Mouse (Mus musculus): ENCODE measurements around the gene Fkbp6. TPM values are rescaled to one million over a fixed set of nuclear protein-coding genes. Genes with fewer than 3 reads are reported as not detected.
A peak's percentile ranks its signal among the peaks of the same experiment; 100 is the strongest.

Fkbp6 gene
- total RNA-seq, 2 experiments from 2014 or later = not detected

DNA sequence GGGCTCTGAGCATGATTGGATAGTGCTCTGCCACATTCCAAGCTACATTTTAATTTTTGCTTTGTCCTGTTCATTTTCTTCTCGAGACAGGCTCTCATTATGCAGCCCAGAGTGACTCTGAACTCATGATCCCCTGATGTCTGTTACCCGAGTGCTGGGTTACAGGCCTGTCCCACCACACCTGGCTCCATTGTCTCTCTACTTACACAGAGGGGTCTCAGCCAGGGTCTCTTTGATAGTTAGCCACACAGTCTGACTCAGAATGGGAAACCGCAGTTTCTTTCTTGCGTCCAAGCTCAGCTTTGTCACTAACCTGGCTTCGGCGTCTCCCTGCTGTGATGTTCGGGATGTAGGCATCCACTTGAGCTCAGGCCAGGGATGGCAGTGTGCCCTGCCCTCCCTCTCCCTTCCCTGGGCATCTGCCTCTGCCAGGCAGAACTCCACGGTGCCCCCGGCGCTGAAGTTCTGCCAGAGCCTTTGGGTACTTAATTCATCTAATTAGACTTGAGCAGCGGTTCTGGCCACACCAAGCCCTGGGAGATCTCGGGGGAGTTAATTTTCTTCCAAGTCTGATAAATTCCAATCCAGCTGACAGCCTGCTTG, 78.2 kb downstream of the Fkbp6 start:
- peak; percentile 50 to 71 for DNase-seq

DNA sequence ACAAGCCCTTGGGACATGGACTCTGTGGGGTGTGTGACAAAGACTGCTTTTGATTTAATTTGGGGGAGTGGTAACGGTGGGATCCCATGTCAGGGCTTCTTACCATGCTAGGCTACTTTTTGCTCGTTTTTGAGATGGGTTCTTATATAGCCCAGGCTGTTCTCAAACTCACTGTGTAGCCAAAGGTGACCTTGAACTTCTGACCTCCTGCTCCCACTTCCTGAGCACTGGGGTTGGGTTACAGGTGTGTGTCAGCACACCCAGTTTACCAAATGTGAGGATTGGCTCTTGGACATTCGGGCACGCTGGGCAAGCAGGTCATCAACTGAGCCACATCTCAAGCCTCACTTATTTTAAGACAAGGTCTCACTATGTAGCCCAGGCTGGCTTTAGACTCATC, 79.5 kb downstream of the Fkbp6 start:
- DNase-seq = no peak

DNA sequence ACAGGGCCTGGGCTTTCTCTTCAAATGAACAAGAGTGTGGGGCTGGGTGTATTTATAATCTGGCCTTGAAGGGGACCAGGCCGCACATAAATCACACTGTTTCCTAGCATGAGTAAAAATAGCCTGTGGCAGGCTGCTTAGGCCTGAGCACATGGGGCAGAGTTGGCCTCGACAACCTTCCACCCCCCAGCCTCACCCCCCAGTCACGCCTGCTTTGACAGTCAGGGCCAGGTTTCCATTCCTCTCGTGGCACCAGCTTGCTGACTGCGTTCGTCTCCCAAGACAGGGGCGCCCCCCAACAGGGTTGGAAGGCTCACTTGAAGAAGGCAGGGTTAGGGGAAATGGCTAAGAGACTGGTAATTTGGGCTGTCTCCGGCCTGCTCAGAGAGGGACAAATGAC, 80.4 kb downstream of the Fkbp6 start:
- DNase-seq = no peak

DNA sequence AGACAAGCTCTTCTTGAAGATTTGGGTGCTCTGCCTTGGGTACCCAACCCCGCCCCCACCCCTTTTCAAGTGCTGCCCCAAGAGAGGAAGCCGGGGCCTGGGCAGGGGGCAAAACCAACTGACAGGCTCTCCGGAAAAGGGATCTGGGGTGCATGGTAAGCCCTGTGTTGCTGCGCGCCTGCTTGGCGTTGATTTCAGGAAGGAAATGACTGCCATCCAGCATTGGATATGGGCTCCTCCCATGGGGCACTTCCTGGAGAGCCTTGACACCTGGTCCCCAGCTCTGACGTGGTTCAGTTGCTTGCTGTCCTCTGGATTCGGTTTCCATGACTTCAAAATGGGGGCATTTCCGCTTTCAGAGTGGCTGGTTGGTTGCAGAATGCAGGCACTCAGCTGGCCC, 85.3 kb downstream of the Fkbp6 start:
- no peak for DNase-seq

DNA sequence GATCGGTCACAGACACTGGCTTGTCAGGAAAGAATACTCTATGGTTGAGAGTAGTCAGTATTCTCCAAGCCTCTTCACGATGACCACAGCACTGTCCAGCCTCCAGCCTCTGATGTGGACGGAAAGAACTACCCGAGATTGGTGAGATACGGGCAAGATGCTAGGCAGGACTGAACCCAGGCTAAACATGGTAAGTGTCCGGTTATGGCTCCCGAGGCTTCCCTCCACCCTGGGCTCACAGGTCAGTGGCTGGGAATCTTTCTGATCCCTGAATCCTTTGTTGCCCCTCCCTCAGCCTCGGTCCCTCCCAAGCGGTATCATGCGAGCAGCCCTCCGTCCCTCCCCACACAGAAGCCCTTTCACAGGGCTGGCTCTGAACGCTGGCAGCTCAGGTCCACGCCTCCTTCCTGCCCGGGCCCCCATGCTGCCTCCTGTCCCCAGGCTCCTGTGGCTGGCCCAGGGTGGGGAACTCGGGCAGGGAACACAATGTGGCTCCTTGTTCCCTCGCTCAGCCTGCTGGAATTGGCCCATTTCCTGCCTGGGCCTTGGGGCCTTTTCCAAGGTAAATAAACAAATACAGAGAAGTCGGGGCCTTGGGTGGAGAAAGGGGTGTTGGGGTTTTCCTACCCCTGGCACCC, 85.9 kb downstream of the Fkbp6 start:
- peak; percentile 54 to 70 for DNase-seq

DNA sequence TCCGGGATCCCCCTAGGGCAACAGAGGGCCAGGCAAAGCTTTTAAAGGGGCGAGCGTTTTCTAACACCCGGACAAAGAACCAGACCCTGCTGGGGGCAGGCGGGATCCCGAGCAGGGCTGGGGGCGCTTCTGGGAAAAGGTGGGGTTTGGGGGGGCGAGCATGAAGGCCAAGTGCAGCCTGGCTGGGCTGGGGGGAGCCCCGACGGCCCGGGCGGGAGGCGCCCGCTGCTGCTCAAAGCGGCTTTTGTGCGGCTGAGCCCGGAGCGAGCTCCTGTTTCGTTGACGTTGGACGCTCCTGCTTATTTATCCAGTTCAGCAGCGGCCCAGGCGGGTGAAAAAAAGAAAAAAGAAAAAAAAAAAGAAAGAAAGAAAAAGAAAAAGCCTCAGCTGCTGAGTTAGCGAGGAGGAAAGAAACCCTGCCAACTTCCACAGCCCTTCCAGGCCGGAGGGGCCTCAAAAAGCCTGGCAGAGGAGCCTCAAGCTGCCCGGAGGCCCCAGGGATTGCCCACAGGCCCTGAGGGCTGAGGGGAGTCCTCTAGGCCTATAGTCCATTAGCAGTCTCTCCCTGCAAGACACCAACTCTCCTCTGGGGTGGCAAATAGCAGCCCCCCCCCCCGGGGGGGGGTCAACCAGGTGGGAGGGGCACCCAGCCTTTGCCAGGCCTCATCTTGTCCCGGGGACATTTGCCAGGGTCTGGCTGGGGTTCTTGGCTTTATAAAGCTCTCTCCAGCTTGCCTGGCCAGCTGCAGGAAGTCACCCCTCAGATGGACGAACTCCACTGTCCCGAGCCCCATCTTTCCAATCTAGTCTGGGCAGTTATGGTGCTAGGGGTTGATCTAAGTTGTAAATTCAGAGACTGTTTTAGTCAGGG, 91.3 kb downstream of the Fkbp6 start:
- peak; percentile 26 to 37 for DNase-seq

DNA sequence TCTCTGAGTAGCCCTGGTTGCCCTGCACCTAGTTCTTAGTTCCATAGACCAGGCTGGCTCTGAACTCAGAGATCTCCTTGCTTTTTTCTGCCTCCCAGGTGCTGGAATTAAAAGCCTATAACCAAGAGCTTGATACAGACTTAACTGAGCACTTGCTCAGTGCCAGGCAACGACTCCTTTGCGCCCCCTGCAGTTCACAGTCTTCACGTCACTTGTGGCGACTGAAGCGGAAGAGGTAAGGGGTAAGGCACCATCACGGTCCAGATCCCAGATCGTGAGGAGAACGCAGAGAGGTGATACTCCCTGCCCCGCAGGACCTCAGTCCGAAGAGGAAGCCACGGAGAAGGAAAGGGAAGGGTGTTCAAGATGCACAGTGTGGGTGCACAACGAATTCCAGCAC, 92.3 kb downstream of the Fkbp6 start:
- DNase-seq = no peak

DNA sequence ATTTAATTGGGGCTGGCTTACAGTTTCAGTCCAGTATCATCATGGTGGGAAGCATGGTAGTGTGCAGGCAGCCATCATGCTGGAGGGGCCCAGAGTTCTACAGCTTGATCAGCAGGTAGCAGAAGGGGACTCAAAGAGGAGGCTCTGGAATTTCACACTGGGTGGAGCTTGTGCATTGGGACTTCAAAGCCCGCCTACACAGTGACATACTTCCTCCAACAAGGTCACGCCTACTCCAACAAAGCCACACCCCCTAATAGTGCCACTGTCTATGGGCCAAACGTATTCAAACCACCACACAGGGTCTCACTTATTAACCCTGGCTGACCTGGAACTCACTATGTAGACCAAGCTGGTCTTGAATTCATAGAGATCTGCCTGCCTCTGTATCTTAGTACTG, 93.7 kb downstream of the Fkbp6 start:
- DNase-seq = no peak

DNA sequence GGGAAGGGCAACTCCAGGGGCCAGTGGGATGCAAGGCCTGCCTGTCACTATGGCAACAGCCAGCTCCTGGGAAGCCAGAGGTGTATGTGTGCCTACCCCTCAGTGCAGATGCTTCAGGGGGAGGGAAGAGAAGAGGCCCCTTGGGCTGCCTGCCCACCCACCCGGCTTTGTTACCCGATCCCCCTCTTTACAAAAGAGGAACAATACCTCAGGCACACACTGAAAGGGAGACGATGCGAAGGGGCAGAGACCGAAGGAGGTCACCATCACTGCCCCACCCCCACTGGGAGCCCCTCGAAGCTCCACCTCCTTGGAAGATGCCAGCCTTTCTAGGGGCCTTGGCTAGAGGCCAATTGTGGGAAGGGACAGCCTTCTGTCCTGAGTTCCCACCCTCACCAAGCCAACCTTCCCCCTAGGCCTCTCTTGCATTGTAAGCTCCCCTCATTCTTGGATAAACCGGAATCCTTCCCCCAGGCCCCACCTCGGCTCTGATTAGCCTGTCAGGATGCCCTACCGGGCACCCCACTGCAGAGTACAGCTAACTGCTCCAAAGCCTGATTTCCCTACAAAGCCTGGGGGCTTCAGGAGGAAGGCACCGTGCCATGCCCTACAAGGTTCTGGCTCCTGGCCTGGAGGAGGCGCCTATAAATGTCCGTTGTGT, 96.0 kb downstream of the Fkbp6 start:
- no peak for DNase-seq

DNA sequence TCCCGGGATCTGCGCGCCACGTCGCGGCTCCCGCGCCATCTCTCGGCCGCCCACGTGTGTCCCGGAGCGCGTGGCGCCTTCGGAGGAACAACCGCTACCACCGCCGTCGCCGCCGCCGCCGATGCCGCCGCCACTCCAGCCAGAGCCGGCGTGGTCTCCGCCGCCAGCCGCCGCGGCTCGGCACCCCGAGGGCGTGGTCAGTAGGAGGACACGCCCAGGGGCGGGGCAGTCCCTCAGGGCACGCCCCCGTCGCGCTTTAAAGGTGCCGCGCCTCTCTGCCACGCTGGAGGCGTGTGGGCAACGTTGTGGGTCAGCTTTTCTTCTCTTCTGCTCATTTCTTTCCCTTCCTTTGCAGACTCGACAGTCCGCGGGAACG, 98.8 kb downstream of the Fkbp6 start, which contains the start of gene Fzd9:
TSS of gene Fzd9 (minus strand) at position 152 of the 376 bp plus-strand sequence.
- peak; percentile 82 to 84 for DNase-seq

DNA sequence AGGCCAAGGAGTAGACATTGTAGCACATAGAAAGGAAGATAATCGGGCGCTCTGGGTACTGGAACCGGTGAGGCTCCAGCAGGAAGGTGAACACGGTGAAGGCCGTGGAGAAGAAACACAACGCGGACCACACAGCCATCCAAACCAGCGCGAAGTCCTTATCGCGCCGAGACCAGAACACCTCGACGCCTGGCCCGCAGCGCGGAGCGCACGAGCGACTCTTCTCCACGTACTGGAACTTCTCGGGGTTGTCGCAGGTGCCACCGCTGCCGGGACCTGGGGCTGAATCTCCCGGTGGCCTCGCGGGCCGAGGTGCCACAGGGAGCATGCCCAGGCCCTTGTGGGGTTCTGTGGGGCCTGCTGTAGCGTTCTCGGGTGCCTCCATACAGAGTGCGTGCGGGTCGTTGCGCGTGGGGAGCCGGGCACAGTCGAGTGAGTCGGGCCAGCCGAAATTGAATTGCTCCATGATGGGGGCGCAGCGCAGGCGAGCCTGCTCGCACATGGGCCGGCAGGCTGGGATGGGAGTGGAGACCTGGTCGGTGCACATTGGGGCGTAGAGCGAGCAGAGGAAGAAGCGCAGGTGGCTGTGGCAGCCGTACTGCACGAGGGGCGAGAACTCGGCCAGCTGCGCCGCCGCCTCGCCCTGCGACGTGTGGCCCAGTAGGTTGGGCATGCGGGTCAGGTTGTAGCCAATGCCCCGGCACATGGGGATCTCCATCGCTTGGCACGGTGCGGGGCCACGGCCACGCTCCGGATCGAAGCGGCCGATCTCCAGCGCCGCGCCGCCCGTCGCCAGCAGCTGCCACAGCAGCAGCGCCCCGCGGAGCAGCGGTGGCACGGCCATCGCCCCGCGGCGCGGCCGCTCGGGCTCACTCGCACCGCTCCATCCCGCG, 99.4 kb downstream of the Fkbp6 start:
- DNase-seq = no peak

DNA sequence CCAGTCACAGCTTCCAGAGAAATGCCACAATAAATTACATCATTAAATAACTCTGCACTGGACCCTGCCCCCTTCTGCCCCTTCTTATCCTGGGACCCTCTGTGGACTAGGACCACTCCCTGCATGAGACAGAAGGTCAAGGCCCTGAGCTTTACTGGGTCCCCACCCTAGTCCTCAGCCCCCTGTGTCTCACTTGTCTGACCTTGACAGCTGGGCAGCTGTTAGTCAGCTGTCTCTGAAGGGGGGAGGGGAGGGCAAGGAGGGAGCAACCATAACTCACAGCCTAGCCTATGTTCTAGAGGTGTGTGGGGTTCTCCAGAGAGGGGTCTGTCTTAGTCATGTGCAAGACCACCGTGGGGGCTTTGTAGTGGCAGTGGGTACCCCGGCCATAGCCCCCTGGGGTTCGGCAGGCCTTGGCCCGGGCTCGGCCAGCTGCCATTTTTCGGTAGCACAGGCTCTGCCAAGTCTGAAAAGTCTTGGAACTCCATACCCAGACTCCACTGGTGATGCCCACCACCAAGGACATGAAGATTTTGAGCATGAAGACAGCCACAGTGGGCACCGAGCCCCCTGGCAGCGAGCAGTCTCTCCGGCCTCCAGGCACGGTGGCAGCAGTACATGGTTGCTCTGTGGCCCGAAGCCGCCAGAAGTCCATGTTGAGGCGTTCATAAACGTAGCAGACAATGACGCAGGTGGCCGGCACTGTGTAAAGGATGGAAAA, 100.7 kb downstream of the Fkbp6 start:
- DNase-seq = no peak

DNA sequence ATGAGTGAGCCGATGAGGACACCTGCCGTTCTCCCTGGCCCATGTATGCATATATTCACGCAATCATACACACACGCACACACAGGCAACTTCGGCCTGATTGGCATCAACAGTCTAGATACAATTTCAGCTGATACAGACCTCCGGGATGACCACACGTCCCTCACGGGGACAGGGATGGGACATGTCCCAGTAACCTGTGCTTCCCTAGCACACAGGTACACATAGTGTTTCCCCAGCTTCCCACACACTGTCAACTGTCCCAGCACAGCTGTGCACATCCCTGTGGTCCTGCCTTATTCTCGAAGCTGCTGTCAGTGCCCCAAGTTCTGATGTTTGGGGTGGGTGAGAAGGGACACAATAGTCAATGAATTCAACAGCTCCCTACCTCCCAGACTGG, 102.5 kb downstream of the Fkbp6 start:
- no peak for DNase-seq

DNA sequence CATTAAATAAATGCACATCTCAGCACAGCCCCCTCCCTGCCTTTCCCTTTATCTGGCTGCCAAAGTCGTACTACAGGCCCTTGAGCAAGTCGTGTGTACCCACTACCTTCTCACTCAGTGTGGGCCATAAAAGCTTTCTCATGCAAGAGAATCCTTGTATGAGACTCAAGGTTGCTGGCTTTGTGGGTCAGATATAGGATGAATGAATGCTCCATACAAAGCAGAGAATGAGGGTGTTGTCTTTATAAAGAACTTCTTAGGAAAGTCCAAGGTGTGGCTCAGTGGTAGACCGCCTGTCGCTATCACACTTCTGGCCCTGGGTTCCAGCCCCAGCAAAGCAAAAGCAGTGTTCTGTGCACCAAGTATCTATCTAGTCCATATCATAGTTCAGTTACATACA, 103.3 kb downstream of the Fkbp6 start:
- no peak for DNase-seq

DNA sequence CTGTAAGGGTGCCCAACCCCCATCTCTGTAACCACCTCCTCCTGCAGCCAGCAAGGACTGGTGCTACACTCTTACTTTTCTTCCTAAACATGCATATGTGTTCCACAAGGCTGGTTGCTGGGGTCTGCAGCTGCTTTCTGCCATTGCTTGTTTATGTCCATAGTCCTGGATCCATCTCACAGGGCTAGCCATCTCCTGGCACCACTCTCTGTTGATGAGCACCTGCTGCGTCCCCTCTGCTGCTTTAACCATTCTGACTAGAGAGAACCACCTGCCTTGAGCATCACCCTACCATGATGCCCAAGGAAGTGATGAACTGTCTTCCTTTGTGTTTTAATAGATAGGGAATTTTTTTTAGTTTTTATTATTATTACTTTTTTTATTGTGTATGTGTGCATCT, 106.7 kb downstream of the Fkbp6 start:
- no peak for DNase-seq

DNA sequence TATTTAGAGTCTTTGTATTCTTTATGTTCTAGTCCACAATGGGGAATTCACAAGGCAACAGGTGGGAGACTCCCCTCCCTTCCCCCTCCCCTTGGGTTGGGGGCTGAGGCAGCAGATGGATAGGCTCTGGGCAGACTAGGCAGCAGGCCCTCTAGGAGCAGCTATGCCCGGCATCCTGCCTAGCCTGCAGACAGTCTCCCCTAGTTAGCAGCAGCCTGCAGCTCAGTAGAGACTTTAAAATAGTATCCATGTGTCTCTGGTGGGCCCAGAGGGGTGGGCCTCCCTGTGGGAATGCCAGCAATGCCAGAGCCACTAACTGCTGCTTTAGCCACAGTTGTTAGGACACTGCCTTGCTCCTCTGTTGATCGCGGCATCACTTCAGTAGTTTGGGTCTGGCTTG, 107.2 kb downstream of the Fkbp6 start:
- no peak for DNase-seq

DNA sequence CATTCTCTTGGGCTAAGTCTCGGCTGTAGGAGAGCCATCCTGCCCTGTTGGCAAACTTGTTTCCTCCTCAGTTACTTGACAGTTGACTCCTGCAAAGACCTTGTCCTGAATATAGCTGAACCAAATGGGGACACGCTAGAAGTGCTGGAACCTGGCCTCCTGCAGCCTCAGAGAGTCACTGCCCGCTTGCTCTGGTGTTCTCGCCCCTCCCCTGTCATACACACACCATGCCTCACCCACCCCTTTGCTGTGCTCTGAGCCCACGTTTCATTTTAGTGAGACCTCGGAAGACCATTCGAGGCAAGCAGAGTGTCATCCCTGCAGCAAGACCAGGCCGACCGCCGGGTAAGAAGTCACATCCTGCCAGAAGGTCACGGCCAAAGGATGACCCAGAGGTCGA, 107.7 kb downstream of the Fkbp6 start:
- DNase-seq = no peak
